Mouse (Mus musculus): ENCODE results near the gene 1700040F15Rik.
"Not testable (repeated sequence)": the region's sequence is repeated elsewhere in the genome, so short reads cannot be mapped to it uniquely, and the experiment has no call there.

The 1700040F15Rik gene

DNA sequence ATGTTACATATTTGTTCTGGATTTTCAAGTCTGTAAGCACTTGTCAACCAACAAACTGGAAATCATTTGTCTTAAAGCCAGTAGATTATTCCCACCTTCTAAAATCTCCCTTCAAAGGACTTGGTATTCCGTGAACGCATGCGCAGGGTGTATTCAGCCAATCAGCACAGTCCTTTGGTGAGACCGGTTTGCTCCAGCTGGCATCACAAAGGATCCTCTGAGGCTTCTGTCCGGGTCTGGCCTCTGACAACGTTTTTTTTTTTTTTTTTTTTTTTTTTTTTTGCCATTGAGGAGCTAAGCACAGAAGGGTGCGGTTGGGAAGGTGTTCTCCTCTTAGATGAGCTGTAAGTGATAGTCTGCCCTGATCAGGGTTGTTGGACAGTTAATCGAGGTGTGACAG is at the start of gene 1700040F15Rik:
TSS of gene 1700040F15Rik (plus strand) at position 301 of the 400 bp plus-strand sequence.
- DNase-seq, result not testable (repeated sequence)
